Mouse (Mus musculus): ENCODE measurements around the gene Col24a1. TPM values are rescaled to one million over a fixed set of nuclear protein-coding genes. Genes with fewer than 3 reads are reported as not detected.

Col24a1 gene
- 0.38 and 0.97 TPM in 2 replicates for polyA plus RNA-seq (2012; rRNA removed)

GRCm38 (mm10) chr3:145292337-145293134 is at the start of gene Col24a1:
Col24a1 (plus strand) TSS chr3:145292472.

GRCm38 (mm10) chr3:145575743-145576481 is 283.6 kb downstream of the Col24a1 start, which contains the start of gene Znhit6:
Znhit6 (plus strand) TSS chr3:145576205.

Other genes starting within 250 kb of the Col24a1 start
- 0.15 and 0.31 TPM in 2 replicates for gene Clca2, start 193.0 kb upstream of the Col24a1 start, polyA plus RNA-seq (2012; rRNA removed)
- 1.4 and 1.9 TPM in 2 replicates for gene Odf2l, start 173.9 kb upstream of the Col24a1 start, polyA plus RNA-seq (2012; rRNA removed)